Mouse (Mus musculus) midbrain, embryonic 14.5 days (tissue): Measurements from ENCODE around the gene Ly6g. TPM values are rescaled to one million over a fixed set of nuclear protein-coding genes. Genes with fewer than 3 reads are reported as not detected.

Experiments
- polyA plus RNA-seq: library from polyadenylated mRNA; unstranded; fragments of >200 nt; fragmentation: Nextera tagmentation; extraction: Ambion mirVana; gene quantifications from 2 replicates; pipeline ENCODE4 v1.2.1, GENCODE M21; 2014

Ly6g gene
- polyA plus RNA-seq, 1 experiment from 2014 or later, result not detected

Other genes with a start within 250 kb of the Ly6g start
- gene Ly6i, start 171.8 kb upstream of the Ly6g start, polyA plus RNA-seq, result not detected in 2 replicates
- gene Ly6a, start 157.2 kb upstream of the Ly6g start, polyA plus RNA-seq, result 0.55 and 1.5 TPM in 2 replicates
- gene Ly6c1, start 106.4 kb upstream of the Ly6g start, polyA plus RNA-seq, result 3.1 and 4.0 TPM in 2 replicates
- 0.88 TPM in 1 of 2 replicates, not detected in the other for gene Ly6c2, start 43.3 kb upstream of the Ly6g start, polyA plus RNA-seq
- gene BC025446, start 61.1 kb downstream of the Ly6g start, polyA plus RNA-seq, result not detected in 2 replicates
- gene Ly6f, start 113.2 kb downstream of the Ly6g start, polyA plus RNA-seq, result not detected in 2 replicates